Mouse (Mus musculus): ENCODE data around the gene Plce1.

The Plce1 gene

GRCm38 (mm10) chr19:38723969-38724368 lies 243.1 kb downstream of the Plce1 start:
- DNase-seq (ENCODE audit: low read depth, low spot score): no peak

GRCm38 (mm10) chr19:38728842-38729241 lies 247.9 kb downstream of the Plce1 start:
- no peak for DNase-seq (ENCODE audit: low read depth, low spot score)

- DNase-seq (ENCODE audit: low read depth, low spot score): no peak
These were observed 248.4 kb downstream of the Plce1 start for GRCm38 (mm10) chr19:38729264-38729663.

- DNase-seq (ENCODE audit: low read depth, low spot score): no peak
These were observed 263.6 kb downstream of the Plce1 start for GRCm38 (mm10) chr19:38744546-38744945.

- DNase-seq (ENCODE audit: low read depth, low spot score): no peak
These were observed 265.0 kb downstream of the Plce1 start for GRCm38 (mm10) chr19:38745810-38746491.

GRCm38 (mm10) chr19:38746492-38747014 lies 265.6 kb downstream of the Plce1 start:
- no peak for DNase-seq (ENCODE audit: low read depth, low spot score)

- DNase-seq (ENCODE audit: low read depth, low spot score): no peak
These were observed 269.3 kb downstream of the Plce1 start for GRCm38 (mm10) chr19:38750192-38750591.

- no peak for DNase-seq (ENCODE audit: low read depth, low spot score)
These were observed 276.3 kb downstream of the Plce1 start for GRCm38 (mm10) chr19:38757161-38757560.

GRCm38 (mm10) chr19:38758056-38758455 lies 277.1 kb downstream of the Plce1 start:
- no peak for DNase-seq (ENCODE audit: low read depth, low spot score)

- DNase-seq (ENCODE audit: low read depth, low spot score): no peak
These were observed 278.0 kb downstream of the Plce1 start for GRCm38 (mm10) chr19:38758685-38759472.

GRCm38 (mm10) chr19:38760441-38760840 lies 279.5 kb downstream of the Plce1 start:
- DNase-seq (ENCODE audit: low read depth, low spot score): no peak

- no peak for DNase-seq (ENCODE audit: low read depth, low spot score)
These were observed 285.4 kb downstream of the Plce1 start for GRCm38 (mm10) chr19:38766306-38766705.

GRCm38 (mm10) chr19:38775548-38775947 lies 294.6 kb downstream of the Plce1 start:
- no peak for DNase-seq (ENCODE audit: low read depth, low spot score)

GRCm38 (mm10) chr19:38778805-38779204 lies 297.9 kb downstream of the Plce1 start:
- no peak for DNase-seq (ENCODE audit: low read depth, low spot score)

GRCm38 (mm10) chr19:38783542-38783941 lies 302.6 kb downstream of the Plce1 start:
- DNase-seq (ENCODE audit: low read depth, low spot score): no peak

- DNase-seq (ENCODE audit: low read depth, low spot score): no peak
These were observed 306.8 kb downstream of the Plce1 start for GRCm38 (mm10) chr19:38787756-38788155.

GRCm38 (mm10) chr19:38793563-38794045 lies 312.7 kb downstream of the Plce1 start:
- no peak for DNase-seq (ENCODE audit: low read depth, low spot score)

GRCm38 (mm10) chr19:38796546-38796945 lies 315.6 kb downstream of the Plce1 start:
- no peak for DNase-seq (ENCODE audit: low read depth, low spot score)

- no peak for DNase-seq (ENCODE audit: low read depth, low spot score)
These were observed 317.4 kb downstream of the Plce1 start for GRCm38 (mm10) chr19:38798291-38798690.

- no peak for DNase-seq (ENCODE audit: low read depth, low spot score)
These were observed 317.9 kb downstream of the Plce1 start for GRCm38 (mm10) chr19:38798801-38799200.

GRCm38 (mm10) chr19:38818191-38818590 lies 337.3 kb downstream of the Plce1 start:
- no peak for DNase-seq (ENCODE audit: low read depth, low spot score)

- DNase-seq (ENCODE audit: low read depth, low spot score): peak; percentile 89
These were observed 338.0 kb downstream of the Plce1 start, which contains the start of gene Noc3l for GRCm38 (mm10) chr19:38818766-38819426. TSS of gene Noc3l (minus strand) at chr19:38819237.

Measured in c-Kit-negative CD71-positive TER-119-positive erythroid progenitor cells, embryonic 14.5 days (primary cell).